Mouse (Mus musculus): Measurements from ENCODE around the gene Pak2.

DNA sequence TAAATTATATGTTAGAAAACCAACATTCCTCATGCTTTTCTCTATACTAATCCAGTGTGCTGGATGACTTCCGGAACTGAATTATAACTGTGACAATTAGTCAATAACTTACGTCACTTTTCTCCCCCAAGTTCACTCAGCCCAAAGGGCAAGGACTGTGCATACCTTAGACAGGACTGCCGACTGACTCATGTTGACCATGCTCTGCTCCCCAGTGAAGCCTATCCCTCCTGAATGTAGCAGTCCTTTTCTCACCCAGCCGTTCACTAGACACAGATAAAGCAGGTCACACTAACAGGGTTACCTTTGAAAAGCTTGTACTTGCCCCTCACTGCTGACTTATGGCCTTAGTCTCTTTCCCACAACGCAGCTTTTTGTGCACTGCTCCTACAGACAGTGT, 20.3 kb downstream of the Pak2 start:
- TF ChIP-seq POLR2A (IDR thresholded peaks at IDR 0.05; ENCODE audit: low read depth, low read length), result no peak
- no peak for TF ChIP-seq CTCF (IDR thresholded peaks at IDR 0.05; ENCODE audit: extremely low read depth, insufficient read depth, insufficient read length, insufficient replicate concordance)

Measured in spleen, adult 2 months (tissue).